Mouse (Mus musculus): Measurements from ENCODE around the gene Tmc2.

DNA sequence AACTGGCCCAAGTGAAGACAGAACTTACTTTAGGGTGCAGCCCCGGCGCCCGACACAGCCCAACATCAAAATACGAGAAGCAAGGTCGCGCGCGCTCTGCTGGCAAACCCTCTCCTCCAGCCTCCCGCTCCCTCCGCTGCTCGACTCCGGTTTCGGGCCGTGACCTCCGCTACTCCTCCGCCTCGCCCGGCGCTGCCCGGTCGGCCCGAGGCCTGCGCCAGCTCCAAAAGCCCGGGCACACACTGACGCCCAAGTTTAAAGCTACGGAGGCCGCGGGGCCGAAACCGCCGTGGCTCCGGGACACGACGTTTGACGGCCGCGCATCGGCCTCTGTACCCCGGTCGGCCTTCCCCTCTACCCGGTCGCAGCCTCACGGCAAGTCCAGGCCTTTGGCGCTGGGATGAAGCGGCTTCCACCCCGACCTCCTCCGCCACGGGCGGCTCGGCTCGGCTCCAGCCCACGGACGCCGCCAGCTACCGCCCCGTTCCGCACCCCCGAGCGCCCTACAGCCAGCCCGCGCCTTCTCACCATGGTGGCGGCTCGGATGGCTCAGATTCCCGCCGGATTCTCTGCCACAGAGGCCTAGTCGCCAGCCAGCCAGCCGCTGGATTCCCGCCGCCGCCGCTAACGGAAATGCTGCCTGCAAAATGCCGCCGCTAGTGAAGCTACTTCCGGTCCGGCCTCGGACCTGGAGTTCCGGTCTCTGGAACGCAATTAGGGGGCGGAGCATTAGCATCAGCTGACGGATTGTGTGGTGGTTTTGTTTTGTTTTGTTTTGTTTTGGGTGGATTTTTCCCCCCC, 16.1 kb upstream of the Tmc2 start, which contains the start of gene Snrpb:
- TF ChIP-seq CTCF (IDR thresholded peaks at IDR 0.05; ENCODE audit: insufficient read depth, low read depth, low read length) (no peak), POLR2A (IDR thresholded peaks at IDR 0.05; ENCODE audit: insufficient read depth, low read depth, low read length) (peak; percentile 62; the same call in 1 of the 2 replicates)

Measured in olfactory bulb, adult 2 months (tissue).